Mouse (Mus musculus): ENCODE measurements around the gene Rsph1. TPM values are rescaled to one million over a fixed set of nuclear protein-coding genes. Genes with fewer than 3 reads are reported as not detected.

The Rsph1 gene
- total and polyA plus RNA-seq, 3 experiments = not detected

GRCm38 (mm10) chr17:31268016-31268415 lies 9.2 kb downstream of the Rsph1 start:
- in situ Hi-C loops (cut with MboI; ENCODE audit: low pct_ligation_motif_present, low pct_unique_long_range_greater_than_20kb, low sequenced_read_pairs) = no loop called here
- no peak overlapping the region for H3K4me3 ChIP-seq (replicated peaks in 1 of 3; ENCODE audit: low read depth in 2 of 3, low read length in 2 of 3, poor library complexity in 1 of 3)
- DNase-seq (ENCODE audit: extremely low read depth) = no peak
- no peak overlapping the region for H3K4me2 ChIP-seq (ENCODE audit: insufficient read depth, low read depth, poor library complexity, severe bottlenecking)
- H3K4me1 ChIP-seq (ENCODE audit: control insufficient read depth in 1 of 2, insufficient read depth in 2 of 2) = peaks cover 3 to 34% of the 10 kb centered on the region in 2 experiments
- peaks cover 7% of the 10 kb centered on the region for H3K9me3 ChIP-seq (replicated peaks; ENCODE audit: low read length)
- dilution Hi-C loops (cut with MboI; ENCODE audit: extremely low pct_ligation_motif_present, extremely low pct_unique_long_range_greater_than_20kb, low sequenced_read_pairs) = no loop called here
- TF ChIP-seq MXI1 (IDR thresholded peaks at IDR 0.05; ENCODE audit: low read depth, low read length) (no peak), MAX (IDR thresholded peaks at IDR 0.05; ENCODE audit: low read length) (no peak), KAT2A (IDR thresholded peaks at IDR 0.05; ENCODE audit: insufficient replicate concordance, low read length) (no peak), RAD21 (IDR thresholded peaks at IDR 0.05; ENCODE audit: low read depth, low read length) (no peak), USF2 (conservative IDR thresholded peaks at IDR 0.05; ENCODE audit: low read depth, low read length) (no peak), MEF2A (IDR thresholded peaks at IDR 0.05; ENCODE audit: borderline replicate concordance, low read depth, low read length) (no peak)
- H3K27ac ChIP-seq (ENCODE audit: insufficient read depth, low read depth) = no peak overlapping the region
- H3K27me3 ChIP-seq (replicated peaks) = peaks cover 16% of the 10 kb centered on the region
- no peaks in the 10 kb centered on the region for H3K79me2 ChIP-seq (replicated peaks; ENCODE audit: control insufficient read depth, extremely low read depth, insufficient read depth, poor library complexity, severe bottlenecking)
- no peak overlapping the region for H3K9ac ChIP-seq (ENCODE audit: insufficient read depth, low read depth)
- no peaks in the 10 kb centered on the region for H3K36me3 ChIP-seq (replicated peaks in 1 of 2; ENCODE audit: control insufficient read depth in 1 of 2, insufficient read depth in 1 of 2, low read length in 1 of 2)

- DNase-seq (ENCODE audit: extremely low read depth) = no peak
- Histone ChIP-seq H3K27ac (ENCODE audit: insufficient read depth, low read depth) (no peak overlapping the region), H3K4me3 (replicated peaks in 1 of 3; ENCODE audit: low read depth in 2 of 3, low read length in 2 of 3, poor library complexity in 1 of 3) (no peak overlapping the region), H3K4me2 (ENCODE audit: insufficient read depth, low read depth, poor library complexity, severe bottlenecking) (no peak overlapping the region), H3K36me3 (replicated peaks in 1 of 2; ENCODE audit: control insufficient read depth in 1 of 2, insufficient read depth in 1 of 2, low read length in 1 of 2) (no peaks in the 10 kb centered on the region), H3K4me1 (ENCODE audit: control insufficient read depth in 1 of 2, insufficient read depth in 2 of 2) (peaks cover 3 to 35% of the 10 kb centered on the region in 2 experiments), H3K9ac (ENCODE audit: insufficient read depth, low read depth) (no peak overlapping the region), H3K9me3 (replicated peaks; ENCODE audit: low read length) (peaks cover 7% of the 10 kb centered on the region), H3K79me2 (replicated peaks; ENCODE audit: control insufficient read depth, extremely low read depth, insufficient read depth, poor library complexity, severe bottlenecking) (no peaks in the 10 kb centered on the region), H3K27me3 (replicated peaks) (peaks cover 16% of the 10 kb centered on the region)
- in situ Hi-C loops (cut with MboI; ENCODE audit: low pct_ligation_motif_present, low pct_unique_long_range_greater_than_20kb, low sequenced_read_pairs) (no loop called here), dilution Hi-C loops (cut with MboI; ENCODE audit: extremely low pct_ligation_motif_present, extremely low pct_unique_long_range_greater_than_20kb, low sequenced_read_pairs) (no loop called here)
- TF ChIP-seq TBP (conservative IDR thresholded peaks at IDR 0.05; ENCODE audit: low read depth, low read length) (no peak), MEF2A (IDR thresholded peaks at IDR 0.05; ENCODE audit: borderline replicate concordance, low read depth, low read length) (no peak), MAX (IDR thresholded peaks at IDR 0.05; ENCODE audit: low read length) (no peak), CTCF (conservative IDR thresholded peaks at IDR 0.05 in 1 of 2, IDR thresholded peaks at IDR 0.05 in 1 of 2; ENCODE audit: low read depth in 2 of 2, low read length in 2 of 2) (no peak), POLR2AphosphoS2 (IDR thresholded peaks at IDR 0.05; ENCODE audit: low read depth, low read length) (no peak), CHD1 (IDR thresholded peaks at IDR 0.05; ENCODE audit: low read depth, low read length) (no peak), ZKSCAN1 (IDR thresholded peaks at IDR 0.05; ENCODE audit: borderline replicate concordance, low read depth, low read length) (no peak)
These were observed 9.6 kb downstream of the Rsph1 start for GRCm38 (mm10) chr17:31267603-31268002.

- Histone ChIP-seq H3K36me3 (replicated peaks in 1 of 2; ENCODE audit: control insufficient read depth in 1 of 2, insufficient read depth in 1 of 2, low read length in 1 of 2) (no peaks in the 10 kb centered on the region), H3K4me2 (ENCODE audit: insufficient read depth, low read depth, poor library complexity, severe bottlenecking) (no peak overlapping the region), H3K27me3 (replicated peaks) (peaks cover 14% of the 10 kb centered on the region), H3K79me2 (replicated peaks; ENCODE audit: control insufficient read depth, extremely low read depth, insufficient read depth, poor library complexity, severe bottlenecking) (no peaks in the 10 kb centered on the region), H3K4me3 (replicated peaks in 1 of 3; ENCODE audit: low read depth in 2 of 3, low read length in 2 of 3, poor library complexity in 1 of 3) (no peak overlapping the region), H3K9ac (ENCODE audit: insufficient read depth, low read depth) (no peak overlapping the region), H3K4me1 (ENCODE audit: control insufficient read depth in 1 of 2, insufficient read depth in 2 of 2) (peaks cover 3 to 39% of the 10 kb centered on the region in 2 experiments), H3K27ac (ENCODE audit: insufficient read depth, low read depth) (no peak overlapping the region), H3K9me3 (replicated peaks; ENCODE audit: low read length) (peaks cover 7% of the 10 kb centered on the region)
- no peak for TF ChIP-seq USF2 (conservative IDR thresholded peaks at IDR 0.05; ENCODE audit: low read depth, low read length)
- TF ChIP-seq POLR2A (IDR thresholded peaks at IDR 0.05; ENCODE audit: low read depth, low read length) = no peak
- no peak for DNase-seq (ENCODE audit: extremely low read depth)
- dilution Hi-C loops (cut with MboI; ENCODE audit: extremely low pct_ligation_motif_present, extremely low pct_unique_long_range_greater_than_20kb, low sequenced_read_pairs) (no loop called here), in situ Hi-C loops (cut with MboI; ENCODE audit: low pct_ligation_motif_present, low pct_unique_long_range_greater_than_20kb, low sequenced_read_pairs) (no loop called here)
These were observed 10.0 kb downstream of the Rsph1 start for GRCm38 (mm10) chr17:31267138-31267537.
